Mouse (Mus musculus) ES-E14 (cell line): ENCODE results near the gene Fry.

Experiments used
- CHD2 ChIP-seq: IDR thresholded peaks from 2 replicates; pipeline ENCODE4 v1.6.1; 2014; ENCODE audit warnings: mild to moderate bottlenecking, low read depth, low read length, inconsistent platforms
- MAFK ChIP-seq: IDR thresholded peaks from 2 replicates; pipeline ENCODE4 v1.6.1; 2014; ENCODE audit warnings: mild to moderate bottlenecking, low read depth, low read length, inconsistent platforms; ENCODE audit not compliant: insufficient read depth
- ZC3H11A ChIP-seq: IDR thresholded peaks from 2 replicates; pipeline ENCODE4 v1.6.1; 2012; ENCODE audit warnings: low read depth, mild to moderate bottlenecking, inconsistent platforms, low read length, borderline replicate concordance

GRCm38 (mm10) chr5:150125920-150126319 lies 7.5 kb downstream of the Fry start:
- TF ChIP-seq CHD2 (no peak), ZC3H11A (no peak), MAFK (no peak)
